Mouse (Mus musculus): Measurements from ENCODE around the gene Tmem202. TPM values are rescaled to one million over a fixed set of nuclear protein-coding genes. Genes with fewer than 3 reads are reported as not detected.

The Tmem202 gene
- not detected for polyA plus RNA-seq (2017; shearing (Covaris generic))

GRCm38 (mm10) chr9:59539441-59540137 is at the start of gene Tmem202, which contains the start of gene Hexa:
TSS of gene Tmem202 (minus strand) at chr9:59539847.
TSS of gene Hexa (plus strand) at chr9:59539540.

GRCm38 (mm10) chr9:59577844-59578504 is 38.3 kb upstream of the Tmem202 start, which contains the start of gene Celf6:
TSS of gene Celf6 (plus strand) at chr9:59577917.

GRCm38 (mm10) chr9:59486549-59487065 is 53.0 kb downstream of the Tmem202 start, which contains the start of gene Arih1:
TSS of gene Arih1 (minus strand) at chr9:59486618.

Other genes starting within 250 kb of the Tmem202 start
- gene Adpgk, start 248.3 kb downstream of the Tmem202 start, polyA plus RNA-seq (2017; shearing (Covaris generic)), result 42.7 TPM
- 7.6 TPM for gene Bbs4, start 186.3 kb downstream of the Tmem202 start, polyA plus RNA-seq (2017; shearing (Covaris generic))
- gene Arih1, start 53.2 kb downstream of the Tmem202 start, polyA plus RNA-seq (2017; shearing (Covaris generic)), result 223 TPM
- gene Hexa, start 307 bp downstream of the Tmem202 start, polyA plus RNA-seq (2017; shearing (Covaris generic)), result 33.4 TPM
- gene Celf6, start 38.1 kb upstream of the Tmem202 start, polyA plus RNA-seq (2017; shearing (Covaris generic)), result not detected
- gene Parp6, start 77.4 kb upstream of the Tmem202 start, polyA plus RNA-seq (2017; shearing (Covaris generic)), result 41.8 TPM
- 649 TPM for gene Pkm, start 116.5 kb upstream of the Tmem202 start, polyA plus RNA-seq (2017; shearing (Covaris generic))
- not detected for gene Gramd2, start 140.3 kb upstream of the Tmem202 start, polyA plus RNA-seq (2017; shearing (Covaris generic))
- gene Senp8, start 210.9 kb upstream of the Tmem202 start, polyA plus RNA-seq (2017; shearing (Covaris generic)), result 0.86 TPM
- 16.9 TPM for gene Myo9a, start 211.0 kb upstream of the Tmem202 start, polyA plus RNA-seq (2017; shearing (Covaris generic))

Data from effector memory CD4-positive, alpha-beta T cell, adult 5 months (primary cell).